Mouse (Mus musculus): ENCODE measurements around the gene Ablim1. TPM values are rescaled to one million over a fixed set of nuclear protein-coding genes. Genes with fewer than 3 reads are reported as not detected.

Ablim1 gene
- polyA plus RNA-seq, 1 experiment = 9.8 TPM

DNA sequence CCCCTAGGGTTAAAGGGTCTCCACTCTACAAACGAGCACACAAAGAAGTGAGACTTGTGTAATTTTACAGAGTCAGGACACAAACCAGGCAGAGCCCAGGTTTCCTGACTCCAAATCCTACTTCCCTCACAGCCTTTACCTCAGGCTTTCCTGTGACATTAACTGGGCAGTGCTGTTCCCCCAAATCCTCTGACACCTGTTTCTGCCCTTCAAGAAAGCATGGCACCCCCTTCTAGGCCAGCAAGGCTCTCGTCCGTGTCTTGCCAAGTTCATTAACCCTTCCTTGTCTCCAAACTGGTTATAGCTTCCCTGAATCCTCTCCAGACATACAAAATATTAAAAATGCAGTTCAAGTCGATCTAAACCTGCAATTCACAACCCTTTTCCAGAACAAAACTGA, 304.7 kb downstream of the Ablim1 start:
- Histone ChIP-seq H3K27me3 (ENCODE audit: control insufficient read depth, insufficient read depth, insufficient read length) (no peaks in the 10 kb centered on the region), H3K36me3 (ENCODE audit: control insufficient read depth, insufficient read depth) (no peaks in the 10 kb centered on the region), H3K4me3 (ENCODE audit: insufficient read depth, poor library complexity, severe bottlenecking) (no peak overlapping the region), H3K79me2 (ENCODE audit: control insufficient read depth, insufficient read depth) (no peaks in the 10 kb centered on the region), H3K79me3 (ENCODE audit: low read depth) (no peaks in the 10 kb centered on the region), H3ac (ENCODE audit: control insufficient read depth, insufficient read length, low read depth) (no peak overlapping the region)
- TF ChIP-seq CEBPB (IDR thresholded peaks at IDR 0.05; ENCODE audit: low read depth) (no peak), MAX (IDR thresholded peaks at IDR 0.05) (no peak), MYOD1 (IDR thresholded peaks at IDR 0.05; ENCODE audit: control insufficient read depth, insufficient read length, low read depth) (peak; percentile 14)

DNA sequence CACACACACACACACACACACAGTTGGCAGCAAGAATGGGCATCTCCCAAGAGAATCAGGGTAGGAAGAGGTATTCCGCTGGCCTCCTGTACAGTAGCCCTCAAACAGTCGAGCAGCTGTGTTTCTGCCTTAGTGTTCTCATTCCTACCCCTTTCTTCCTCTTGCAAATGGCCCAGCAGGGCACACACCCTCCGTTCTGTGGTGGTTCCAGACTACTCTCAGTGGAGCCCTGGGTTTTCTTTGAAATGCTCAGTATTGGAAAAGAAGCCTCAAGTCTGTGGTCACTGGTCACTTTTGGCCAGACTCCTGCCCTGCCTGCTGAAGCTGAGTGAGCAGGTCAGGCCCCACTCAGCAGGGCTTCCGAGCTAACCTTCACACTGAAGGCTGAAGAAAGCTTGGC, 305.1 kb downstream of the Ablim1 start:
- TF ChIP-seq USF1 (IDR thresholded peaks at IDR 0.05; ENCODE audit: low read depth) (no peak), MAX (IDR thresholded peaks at IDR 0.05) (no peak), FOSL1 (IDR thresholded peaks at IDR 0.05; ENCODE audit: insufficient read depth, low read length, poor library complexity, severe bottlenecking) (no peak), CTCF (IDR thresholded peaks at IDR 0.05; ENCODE audit: control insufficient read depth, insufficient read depth, insufficient read length) (no peak), CEBPB (IDR thresholded peaks at IDR 0.05; ENCODE audit: low read depth) (no peak), MYOG (IDR thresholded peaks at IDR 0.05; ENCODE audit: control insufficient read depth, extremely low read depth, insufficient read length) (no peak), MYOD1 (IDR thresholded peaks at IDR 0.05; ENCODE audit: control insufficient read depth, insufficient read length, low read depth) (no peak)
- no peaks in the 10 kb centered on the region for H3K79me2 ChIP-seq (ENCODE audit: control insufficient read depth, insufficient read depth)
- H3K27me3 ChIP-seq (ENCODE audit: control insufficient read depth, insufficient read depth, insufficient read length) = no peaks in the 10 kb centered on the region
- no peak overlapping the region for H3ac ChIP-seq (ENCODE audit: control insufficient read depth, insufficient read length, low read depth)
- H3K4me3 ChIP-seq (ENCODE audit: insufficient read depth, poor library complexity, severe bottlenecking) = no peak overlapping the region
- H3K36me3 ChIP-seq (ENCODE audit: control insufficient read depth, insufficient read depth) = no peaks in the 10 kb centered on the region
- H3K79me3 ChIP-seq (ENCODE audit: low read depth) = no peaks in the 10 kb centered on the region

DNA sequence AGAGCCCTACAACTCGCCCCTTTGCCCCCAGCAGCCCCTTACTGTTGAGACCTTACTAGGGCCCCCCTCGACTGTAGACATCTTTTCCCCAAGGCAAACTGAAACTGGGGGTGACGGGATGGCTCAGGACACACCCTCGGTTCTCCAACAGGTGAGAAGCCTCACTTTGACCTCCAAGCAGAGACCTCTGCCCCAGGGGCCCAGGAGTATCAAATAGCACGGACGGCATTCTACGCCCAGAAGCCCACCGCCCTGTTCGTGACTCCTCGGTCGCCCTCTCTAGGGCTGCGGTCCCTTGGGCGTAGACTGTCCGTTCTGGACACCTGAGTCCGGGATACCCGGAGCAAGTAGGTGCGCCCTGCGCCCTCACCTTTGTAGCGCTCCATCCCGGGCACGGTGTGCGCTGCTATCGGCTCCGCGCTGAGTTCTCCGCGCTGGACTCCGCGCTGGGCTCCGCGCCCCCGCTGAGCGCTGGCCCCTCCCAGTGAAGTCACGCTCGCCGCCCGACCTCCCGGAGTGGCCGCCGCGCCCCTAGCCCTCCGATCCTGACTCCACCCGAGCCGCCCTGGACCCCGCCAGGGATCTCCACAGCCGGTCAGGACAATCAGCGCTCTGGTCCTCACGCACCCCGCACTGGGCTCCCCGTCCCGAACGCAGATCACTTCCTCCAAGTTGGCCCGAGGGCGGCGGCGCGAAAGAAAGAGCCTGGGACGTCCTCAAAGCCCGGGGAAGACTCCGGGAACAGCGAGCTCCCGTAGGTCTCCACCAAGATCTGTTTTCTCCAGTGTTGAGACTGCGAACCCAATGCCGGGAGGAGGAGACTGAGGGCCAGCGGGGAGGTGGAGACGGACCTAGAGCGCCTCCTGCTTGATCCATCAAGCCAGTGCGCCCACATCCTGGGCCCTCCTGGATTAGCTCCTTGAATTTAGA, 306.7 kb downstream of the Ablim1 start, which contains the start of gene Afap1l2:
Gene Afap1l2, minus strand, starts transcription at position 448 of the 930 bp plus-strand sequence.
- peak within 1 kb of the TSS; percentile 41 for H3K4me3 ChIP-seq (ENCODE audit: insufficient read depth, poor library complexity, severe bottlenecking)
- peak within 1 kb of the TSS; percentile 60 for H3ac ChIP-seq (ENCODE audit: control insufficient read depth, insufficient read length, low read depth)
- H3K79me3 ChIP-seq (ENCODE audit: low read depth) = no peaks in the 10 kb centered on the region
- H3K79me2 ChIP-seq (ENCODE audit: control insufficient read depth, insufficient read depth) = no peaks in the 10 kb centered on the region
- no peaks in the 10 kb centered on the region for H3K27me3 ChIP-seq (ENCODE audit: control insufficient read depth, insufficient read depth, insufficient read length)
- peak; percentile 81 for TF ChIP-seq CTCF (IDR thresholded peaks at IDR 0.05; ENCODE audit: control insufficient read depth, insufficient read depth, insufficient read length)
- no peak for TF ChIP-seq USF1 (IDR thresholded peaks at IDR 0.05; ENCODE audit: low read depth)
- no peak for TF ChIP-seq MAX (IDR thresholded peaks at IDR 0.05)
- H3K36me3 ChIP-seq (ENCODE audit: control insufficient read depth, insufficient read depth) = no peaks in the 10 kb centered on the region

DNA sequence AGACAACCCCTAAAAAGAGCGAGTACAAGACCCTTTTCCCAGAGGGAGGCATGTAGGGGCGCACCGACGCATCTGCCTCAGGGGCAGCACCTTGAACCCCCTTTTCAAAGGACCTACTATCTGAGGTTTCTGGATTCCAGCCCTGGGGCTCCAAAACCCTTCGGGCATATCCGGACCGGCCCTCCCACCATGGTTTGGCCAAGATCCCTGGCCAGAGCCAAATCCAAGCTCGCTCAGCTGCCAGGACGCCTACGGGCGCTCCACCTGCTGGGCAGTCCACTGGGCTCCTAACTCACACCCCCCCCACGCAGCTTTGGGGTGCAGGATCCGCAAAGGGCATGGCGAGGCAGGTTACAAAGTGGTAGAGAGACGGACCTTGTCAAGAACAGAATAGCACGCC, 307.4 kb downstream of the Ablim1 start:
- no peaks in the 10 kb centered on the region for H3K79me3 ChIP-seq (ENCODE audit: low read depth)
- peak overlapping the region; percentile 41 for H3K4me3 ChIP-seq (ENCODE audit: insufficient read depth, poor library complexity, severe bottlenecking)
- H3K27me3 ChIP-seq (ENCODE audit: control insufficient read depth, insufficient read depth, insufficient read length) = no peaks in the 10 kb centered on the region
- TF ChIP-seq CEBPB (IDR thresholded peaks at IDR 0.05; ENCODE audit: low read depth) (no peak), MYOG (IDR thresholded peaks at IDR 0.05; ENCODE audit: control insufficient read depth, extremely low read depth, insufficient read length) (no peak), CTCF (IDR thresholded peaks at IDR 0.05; ENCODE audit: control insufficient read depth, insufficient read depth, insufficient read length) (no peak), MAX (IDR thresholded peaks at IDR 0.05) (no peak), FOSL1 (IDR thresholded peaks at IDR 0.05; ENCODE audit: insufficient read depth, low read length, poor library complexity, severe bottlenecking) (no peak), USF1 (IDR thresholded peaks at IDR 0.05; ENCODE audit: low read depth) (no peak), MYOD1 (IDR thresholded peaks at IDR 0.05; ENCODE audit: control insufficient read depth, insufficient read length, low read depth) (no peak)
- H3ac ChIP-seq (ENCODE audit: control insufficient read depth, insufficient read length, low read depth) = no peak overlapping the region
- no peaks in the 10 kb centered on the region for H3K36me3 ChIP-seq (ENCODE audit: control insufficient read depth, insufficient read depth)
- no peaks in the 10 kb centered on the region for H3K79me2 ChIP-seq (ENCODE audit: control insufficient read depth, insufficient read depth)

DNA sequence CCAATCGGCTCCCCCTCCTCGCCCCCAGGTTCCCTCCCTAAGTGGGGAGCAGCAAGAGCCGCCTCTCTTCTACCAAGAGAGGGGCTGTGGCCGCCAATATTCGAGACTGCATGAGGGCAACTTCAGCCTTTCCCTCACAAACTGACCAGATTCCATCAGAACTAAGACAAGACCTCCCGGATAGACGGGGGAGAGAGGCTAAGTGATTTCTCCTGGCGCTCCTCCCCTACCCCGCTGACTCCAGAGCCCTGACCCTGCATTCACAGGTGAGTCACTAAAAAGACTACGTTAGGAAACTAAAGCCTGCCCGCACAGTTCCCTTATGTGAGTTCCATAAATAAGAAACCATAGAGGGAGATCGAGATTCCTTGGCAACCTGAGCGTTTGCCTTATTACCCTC, 307.9 kb downstream of the Ablim1 start:
- no peaks in the 10 kb centered on the region for H3K79me2 ChIP-seq (ENCODE audit: control insufficient read depth, insufficient read depth)
- H3K4me3 ChIP-seq (ENCODE audit: insufficient read depth, poor library complexity, severe bottlenecking) = no peak overlapping the region
- H3K27me3 ChIP-seq (ENCODE audit: control insufficient read depth, insufficient read depth, insufficient read length) = no peaks in the 10 kb centered on the region
- TF ChIP-seq MAX (IDR thresholded peaks at IDR 0.05) (no peak), FOSL1 (IDR thresholded peaks at IDR 0.05; ENCODE audit: insufficient read depth, low read length, poor library complexity, severe bottlenecking) (no peak), CEBPB (IDR thresholded peaks at IDR 0.05; ENCODE audit: low read depth) (no peak), USF1 (IDR thresholded peaks at IDR 0.05; ENCODE audit: low read depth) (no peak)
- no peaks in the 10 kb centered on the region for H3K36me3 ChIP-seq (ENCODE audit: control insufficient read depth, insufficient read depth)
- no peak overlapping the region for H3ac ChIP-seq (ENCODE audit: control insufficient read depth, insufficient read length, low read depth)
- H3K79me3 ChIP-seq (ENCODE audit: low read depth) = no peaks in the 10 kb centered on the region

DNA sequence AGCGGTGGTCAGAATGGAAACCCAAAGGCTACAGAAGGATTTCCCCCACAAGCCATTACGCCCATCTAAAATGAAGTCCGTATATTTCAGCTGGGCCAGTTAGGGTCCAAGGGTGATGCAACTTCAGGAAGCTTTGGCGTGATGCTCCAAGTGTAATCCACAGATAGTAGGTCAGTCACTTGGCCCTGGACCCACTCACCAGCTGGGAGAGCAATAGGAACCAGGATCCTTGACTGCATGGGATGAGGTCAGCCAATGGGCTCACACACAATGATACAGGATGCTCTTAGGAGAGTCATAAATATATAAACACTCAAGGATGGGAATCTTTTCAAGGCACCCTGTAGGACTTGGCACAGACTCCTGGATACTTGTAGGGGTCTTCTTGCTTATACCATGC, 309.7 kb downstream of the Ablim1 start:
- no peak for TF ChIP-seq FOSL1 (IDR thresholded peaks at IDR 0.05; ENCODE audit: insufficient read depth, low read length, poor library complexity, severe bottlenecking)
- TF ChIP-seq CEBPB (IDR thresholded peaks at IDR 0.05; ENCODE audit: low read depth) = no peak
- TF ChIP-seq MYOG (IDR thresholded peaks at IDR 0.05; ENCODE audit: control insufficient read depth, extremely low read depth, insufficient read length) = no peak
- no peak for TF ChIP-seq USF1 (IDR thresholded peaks at IDR 0.05; ENCODE audit: low read depth)
- no peak for TF ChIP-seq MAX (IDR thresholded peaks at IDR 0.05)
- no peak for TF ChIP-seq CTCF (IDR thresholded peaks at IDR 0.05; ENCODE audit: control insufficient read depth, insufficient read depth, insufficient read length)
- no peak for TF ChIP-seq MYOD1 (IDR thresholded peaks at IDR 0.05; ENCODE audit: control insufficient read depth, insufficient read length, low read depth)
- H3K36me3 ChIP-seq (ENCODE audit: control insufficient read depth, insufficient read depth) = no peaks in the 10 kb centered on the region
- H3ac ChIP-seq (ENCODE audit: control insufficient read depth, insufficient read length, low read depth) = no peak overlapping the region
- H3K79me2 ChIP-seq (ENCODE audit: control insufficient read depth, insufficient read depth) = no peaks in the 10 kb centered on the region
- H3K4me3 ChIP-seq (ENCODE audit: insufficient read depth, poor library complexity, severe bottlenecking) = no peak overlapping the region
- H3K79me3 ChIP-seq (ENCODE audit: low read depth) = no peaks in the 10 kb centered on the region
- H3K27me3 ChIP-seq (ENCODE audit: control insufficient read depth, insufficient read depth, insufficient read length) = no peaks in the 10 kb centered on the region

All from C2C12 (cell line).